Mouse (Mus musculus): ENCODE results near the gene Skp2.
A peak's percentile ranks its signal among the peaks of the same experiment; 100 is the strongest.
"Not testable (repeated sequence)": the region's sequence is repeated elsewhere in the genome, so short reads cannot be mapped to it uniquely, and the experiment has no call there.

Gene Skp2

DNA sequence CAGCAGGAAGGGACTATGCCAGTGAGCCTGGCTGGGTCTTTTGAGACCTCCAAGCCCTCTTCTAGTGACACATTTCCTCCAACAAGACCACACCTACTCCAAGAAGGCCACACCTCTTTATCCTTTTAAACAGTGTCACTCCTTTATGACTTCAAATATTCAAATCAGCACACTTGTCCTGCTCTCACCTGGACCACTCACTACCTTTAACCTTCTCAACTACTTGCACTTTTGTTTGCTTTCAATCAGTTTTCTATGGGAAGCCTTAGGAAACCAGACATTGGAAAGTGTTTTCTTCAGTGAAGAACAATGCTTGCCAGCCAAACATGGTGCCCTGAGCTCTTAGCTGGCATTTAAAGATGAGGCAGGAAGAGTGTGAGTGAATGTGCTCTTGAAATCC is at the start of gene Skp2:
Gene Skp2, minus strand, starts transcription at position 101 of the 400 bp plus-strand sequence.
- no peak for DNase-seq

DNA sequence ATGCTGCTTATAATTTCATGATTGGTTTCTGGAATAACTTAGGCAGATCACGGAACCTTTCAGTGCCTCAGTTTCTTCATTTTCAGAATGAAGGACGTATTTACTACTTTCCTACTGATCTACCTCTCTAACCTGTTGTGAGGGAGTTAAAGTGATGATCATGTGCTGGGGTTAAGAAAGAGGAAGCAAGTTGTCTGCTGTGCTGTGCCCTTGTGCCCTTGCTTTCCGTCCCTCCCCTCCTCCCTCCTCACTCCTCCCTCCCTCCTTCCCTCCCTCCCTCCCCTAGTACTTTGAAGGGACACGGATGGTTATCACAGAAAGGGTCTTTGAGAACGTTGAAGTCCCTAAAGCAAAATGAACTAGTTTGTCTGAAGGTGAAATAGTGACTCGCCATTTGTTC is 43.2 kb upstream of the Skp2 start:
- DNase-seq = no peak

DNA sequence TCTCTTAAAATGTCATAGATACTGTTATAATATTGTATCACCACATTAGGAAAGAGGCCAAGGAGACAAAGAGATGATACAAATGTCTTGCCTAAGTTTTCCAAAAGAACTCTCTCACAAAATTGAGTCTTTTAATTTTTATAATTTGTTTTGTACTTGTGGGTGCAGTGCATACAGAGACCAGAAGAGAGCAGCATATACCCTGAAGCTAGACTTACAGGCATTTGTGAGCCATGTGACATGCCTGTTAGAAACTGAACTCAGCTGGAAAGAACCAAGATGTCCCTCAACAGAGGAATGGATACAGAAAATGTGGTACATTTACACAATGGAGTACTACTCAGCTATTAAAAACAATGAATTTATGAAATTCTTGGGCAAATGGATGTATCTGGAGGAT is 37.5 kb upstream of the Skp2 start:
- not testable (repeated sequence) for DNase-seq

DNA sequence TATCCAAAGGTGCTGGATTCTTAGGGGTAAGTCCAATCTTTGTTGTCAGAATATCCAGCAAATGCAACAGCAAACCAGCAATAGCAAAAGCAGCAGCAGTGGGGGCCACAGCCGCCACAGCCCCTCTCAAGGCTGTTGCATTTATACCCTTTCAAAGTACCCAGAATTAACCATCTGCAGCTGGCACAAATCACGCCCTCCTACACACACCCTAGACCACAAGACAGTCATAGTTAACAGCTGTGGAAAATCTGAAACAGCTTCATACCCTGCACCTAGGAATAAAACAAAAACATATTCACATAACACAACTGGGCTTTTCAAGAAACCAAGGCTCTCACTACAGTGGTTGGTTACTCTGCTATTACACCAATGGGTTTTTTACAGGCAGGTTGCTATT is 34.6 kb upstream of the Skp2 start:
- no peak for DNase-seq

DNA sequence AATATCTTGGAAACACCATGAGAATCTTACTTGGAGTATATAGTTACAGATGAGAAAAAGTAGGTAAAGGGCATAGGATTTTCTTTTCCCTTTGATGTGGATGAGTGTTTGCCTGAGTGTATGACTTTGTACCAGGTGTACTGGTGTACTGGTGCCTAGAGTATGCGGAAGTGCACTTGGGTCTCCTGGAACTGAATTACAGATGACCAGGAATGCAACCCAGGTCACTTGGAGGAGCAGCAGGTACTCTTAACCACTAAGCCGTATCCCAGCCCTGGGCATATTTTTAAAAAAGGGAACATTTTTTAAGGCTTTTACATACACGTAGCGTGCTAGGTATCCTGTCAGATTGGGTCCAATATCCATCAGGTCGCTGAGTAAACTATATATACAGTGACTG is 28.8 kb upstream of the Skp2 start:
- DNase-seq = no peak

DNA sequence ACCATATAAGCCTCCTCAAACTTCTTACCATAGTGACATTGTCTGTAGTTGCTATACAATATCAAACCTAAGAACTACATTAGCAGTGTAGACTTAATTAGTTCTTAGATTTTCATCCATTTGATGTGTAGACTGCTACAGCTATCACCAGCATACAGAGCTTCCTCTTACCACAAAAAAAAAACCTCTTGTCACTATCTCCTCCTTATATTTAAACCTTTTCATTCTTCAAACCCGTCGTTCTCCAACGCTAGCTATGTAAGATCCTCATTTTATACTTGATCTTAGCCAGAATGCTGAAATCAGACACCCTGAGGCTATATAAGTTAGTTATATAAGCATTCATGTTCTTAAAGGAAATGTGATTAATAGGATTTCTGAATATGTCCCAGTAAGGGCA is 21.8 kb upstream of the Skp2 start:
- DNase-seq = no peak

DNA sequence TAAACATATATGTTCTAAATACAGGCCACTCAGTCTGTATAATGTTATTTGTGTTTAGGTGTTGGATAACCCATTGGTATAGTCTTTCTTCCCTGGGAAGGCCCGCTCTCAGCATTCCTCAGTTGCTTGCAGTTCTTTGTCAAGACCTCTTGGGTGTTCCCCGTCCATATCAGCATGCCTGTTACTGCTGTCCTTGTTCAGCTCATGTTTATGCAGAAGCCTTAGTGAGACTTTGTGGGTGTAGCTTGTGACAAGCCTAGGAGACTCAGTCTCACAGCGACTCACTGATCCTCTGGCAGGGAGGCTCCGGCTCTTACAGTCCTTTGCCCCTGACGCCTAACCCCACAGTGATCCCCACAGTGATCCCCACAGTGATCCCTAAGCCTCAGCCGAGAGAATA is 8.9 kb upstream of the Skp2 start:
- no peak for DNase-seq

DNA sequence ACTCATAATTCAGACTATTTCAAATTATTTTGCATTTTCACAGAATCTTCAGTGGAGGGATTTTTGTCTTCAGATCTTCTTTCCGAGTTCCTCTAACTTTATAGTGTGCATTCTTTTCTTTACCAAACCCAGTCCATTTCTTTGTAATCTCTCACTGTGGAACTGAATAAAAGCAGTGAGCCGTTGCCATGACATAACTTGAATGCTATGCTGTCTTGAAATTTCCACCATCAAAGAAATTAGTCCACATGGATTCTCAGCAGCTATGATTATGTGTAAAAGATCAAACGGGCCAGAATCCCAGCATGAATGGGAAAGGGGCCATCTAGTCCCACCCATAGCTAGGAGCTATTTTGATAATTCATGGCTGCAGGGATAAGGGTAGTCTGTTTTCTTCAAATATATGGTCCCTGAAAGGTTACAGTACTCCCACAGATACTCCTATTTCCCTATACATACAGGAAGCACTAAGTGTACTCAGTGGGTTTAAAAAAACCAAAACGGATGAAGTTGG is 7.4 kb upstream of the Skp2 start:
- no peak for DNase-seq

DNA sequence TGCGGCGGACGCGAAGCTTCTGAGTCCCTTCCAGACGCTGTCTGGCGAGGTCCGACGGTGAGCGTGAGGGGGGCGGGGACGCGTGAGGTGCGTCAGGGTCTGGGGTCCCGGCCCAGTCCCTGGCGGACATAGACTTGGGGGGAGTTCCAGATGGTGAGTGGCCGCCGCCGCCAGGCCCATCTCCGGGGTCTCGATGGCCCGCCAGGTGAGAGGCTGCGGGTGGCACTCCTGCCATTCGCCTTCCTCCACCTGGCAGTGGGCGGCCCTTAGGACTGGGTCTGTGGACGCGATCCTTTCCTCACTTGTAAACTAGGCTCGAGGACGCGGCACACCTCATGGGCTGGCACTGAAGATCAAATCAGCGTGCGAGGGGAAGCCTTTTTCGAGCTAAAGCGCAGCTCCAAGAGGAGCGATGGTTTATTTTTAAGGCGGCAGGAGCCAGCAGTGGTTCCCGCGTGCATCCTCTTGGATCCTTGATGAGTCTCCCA is 14.5 kb downstream of the Skp2 start:
- peak; percentile 60 for DNase-seq

DNA sequence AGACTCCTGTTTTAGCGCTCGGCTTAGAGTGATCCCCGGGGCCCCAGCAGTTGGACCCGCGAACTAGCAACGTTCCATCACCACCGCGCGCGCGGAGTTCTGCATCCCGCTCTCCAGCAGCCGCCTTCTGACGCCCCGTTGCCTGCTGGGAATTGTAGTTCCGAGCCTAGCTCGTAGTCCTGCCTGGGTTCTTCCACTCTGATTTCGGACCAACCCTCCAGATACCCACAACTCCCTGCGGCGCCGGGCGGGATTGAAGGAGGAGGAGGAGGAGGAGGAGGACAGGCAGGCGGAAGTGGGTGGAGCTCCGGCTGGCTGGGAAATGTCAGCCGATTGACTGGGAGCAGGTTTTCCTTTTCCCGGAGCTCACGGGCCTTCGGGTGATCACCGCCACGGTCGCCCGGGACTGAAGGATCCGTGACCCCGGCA is 15.0 kb downstream of the Skp2 start, which contains the start of gene Lmbrd2:
Gene Lmbrd2, plus strand, starts transcription at position 299 of the 429 bp plus-strand sequence.
- peak; percentile 97 for DNase-seq

DNA sequence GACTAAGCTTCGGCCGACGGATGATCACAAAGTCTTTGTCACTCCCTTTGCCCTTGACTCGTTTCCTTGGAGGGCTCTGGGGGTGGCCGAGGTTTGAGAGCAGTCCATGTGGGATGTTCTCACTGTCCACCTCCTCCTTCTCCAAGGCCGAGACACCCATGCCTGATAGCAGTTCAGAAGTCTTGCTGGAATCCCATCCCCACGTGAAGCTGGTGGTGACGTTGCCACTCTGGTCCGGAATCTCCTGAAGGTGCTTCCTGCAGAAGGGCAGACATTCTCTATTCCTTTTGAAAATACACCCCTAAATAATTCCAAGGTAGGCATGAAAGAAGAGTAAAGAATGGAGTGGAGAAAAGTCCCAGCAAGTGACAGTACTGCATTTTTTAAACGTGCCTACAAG is 15.8 kb downstream of the Skp2 start:
- DNase-seq = no peak

DNA sequence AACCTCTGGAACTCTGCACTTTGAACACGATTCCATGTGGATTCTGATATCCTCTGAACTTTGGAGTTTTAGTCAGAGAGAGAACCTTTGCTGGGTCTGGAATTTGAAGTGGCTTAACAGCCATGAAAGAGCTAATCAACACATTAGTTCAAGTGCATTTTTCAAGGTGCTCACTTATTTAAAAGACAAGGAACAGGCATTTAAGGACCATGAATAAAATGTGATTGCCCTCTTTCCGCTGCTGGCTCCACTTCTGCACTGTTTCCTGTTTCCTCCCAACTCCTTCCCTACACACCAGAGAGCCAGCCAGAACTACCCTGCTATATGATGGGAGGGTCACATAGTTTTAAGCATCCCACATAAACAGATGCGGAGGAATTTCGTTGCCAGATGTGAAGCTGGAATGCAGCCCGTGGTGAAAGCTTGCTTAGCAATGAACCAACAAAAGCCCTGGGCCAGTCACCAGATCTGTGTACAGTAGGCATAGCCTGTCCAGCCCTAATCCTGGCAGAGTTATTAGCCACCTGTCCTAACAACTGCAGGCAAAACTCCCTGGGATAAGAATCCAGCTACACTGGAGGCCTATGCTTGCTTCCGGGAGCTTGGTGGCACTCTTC is 20.2 kb downstream of the Skp2 start:
- DNase-seq = no peak

DNA sequence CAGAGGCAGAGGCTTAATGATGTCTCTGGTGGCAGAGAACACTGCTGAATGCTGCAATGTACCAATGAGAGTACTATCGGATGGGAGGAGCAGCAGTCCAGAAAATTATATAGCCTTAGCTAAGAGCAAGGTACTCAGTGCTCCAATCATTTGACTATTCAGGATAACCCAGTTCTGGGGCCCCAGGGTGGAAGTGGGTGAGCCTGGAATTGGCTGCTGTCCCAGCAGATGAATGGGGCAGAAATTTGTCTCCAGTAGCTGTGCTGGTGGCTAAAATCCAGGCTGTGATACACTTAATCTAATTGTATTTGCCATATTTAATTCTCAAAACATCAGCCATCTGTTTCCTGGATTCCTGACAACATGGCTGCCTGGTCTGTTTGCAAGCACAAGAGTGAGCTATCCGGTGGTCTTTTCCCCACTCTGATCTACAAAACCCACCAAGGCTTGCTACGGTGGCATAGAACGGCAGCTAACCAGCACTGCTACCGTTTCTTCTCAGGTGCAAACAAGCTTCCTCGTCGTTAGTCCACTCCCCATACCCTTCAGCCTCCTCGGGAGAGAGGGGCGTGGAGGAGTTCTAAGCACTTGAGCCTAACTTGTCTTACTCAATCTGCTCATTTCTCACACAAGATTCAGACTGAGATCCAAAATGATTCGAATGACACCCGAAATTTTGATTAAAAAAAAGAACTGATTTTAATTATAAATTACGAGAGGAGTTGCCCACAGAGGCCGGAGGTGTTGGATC is 22.4 kb downstream of the Skp2 start:
- DNase-seq = no peak

DNA sequence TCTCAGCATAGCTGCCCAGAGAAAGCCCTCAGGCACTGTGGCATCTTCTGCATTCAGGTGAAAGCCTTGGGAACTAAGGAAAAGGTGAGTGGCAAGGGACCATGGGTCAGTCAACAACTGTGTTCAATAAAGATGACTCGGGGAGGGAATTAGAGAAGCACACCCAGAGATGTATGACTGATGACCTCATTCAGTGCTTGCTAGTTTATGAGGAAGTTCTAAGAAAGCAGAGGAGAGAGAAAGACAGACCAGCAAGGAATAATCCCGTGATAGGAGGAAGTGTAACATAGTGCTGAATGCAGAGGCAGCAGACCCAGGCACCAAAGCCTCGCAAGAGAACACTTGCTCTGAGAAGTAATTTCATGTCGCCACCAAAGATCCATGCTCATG is 23.7 kb downstream of the Skp2 start:
- no peak for DNase-seq

DNA sequence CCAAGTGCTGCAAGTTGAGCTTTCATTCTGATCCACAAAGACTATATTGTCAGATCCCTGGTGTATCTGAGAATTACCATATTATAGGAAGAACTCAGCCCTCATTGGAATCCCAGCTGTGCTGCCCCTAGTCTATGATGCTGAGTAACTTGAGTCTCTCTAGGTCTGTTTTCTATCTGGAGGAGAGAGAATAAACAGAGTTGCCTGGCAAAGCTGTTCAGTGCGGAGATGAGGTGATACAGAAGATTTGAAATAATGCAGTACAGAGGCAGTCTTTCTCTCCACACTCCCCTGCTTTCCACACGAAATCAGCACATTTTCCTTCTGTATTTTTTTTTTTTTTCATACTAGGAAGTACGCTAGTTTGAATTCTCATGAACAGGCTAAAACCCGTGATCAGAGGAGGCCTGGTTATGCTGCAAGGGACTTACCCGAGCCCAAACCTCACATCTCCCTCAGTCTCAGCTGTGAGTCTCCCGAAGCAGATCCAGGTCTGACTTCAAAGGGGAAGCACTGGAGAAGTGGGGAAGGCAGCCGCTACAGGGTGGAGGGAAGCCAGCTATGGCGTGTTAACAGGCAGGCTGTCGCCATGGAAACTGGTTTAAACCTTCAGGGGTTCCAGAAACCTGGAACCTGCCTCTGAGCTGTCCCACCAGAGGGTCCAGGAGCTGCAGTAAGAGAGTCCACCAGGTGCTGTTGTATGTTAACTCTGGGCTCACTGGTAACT is 24.3 kb downstream of the Skp2 start:
- peak; percentile 27 for DNase-seq

DNA sequence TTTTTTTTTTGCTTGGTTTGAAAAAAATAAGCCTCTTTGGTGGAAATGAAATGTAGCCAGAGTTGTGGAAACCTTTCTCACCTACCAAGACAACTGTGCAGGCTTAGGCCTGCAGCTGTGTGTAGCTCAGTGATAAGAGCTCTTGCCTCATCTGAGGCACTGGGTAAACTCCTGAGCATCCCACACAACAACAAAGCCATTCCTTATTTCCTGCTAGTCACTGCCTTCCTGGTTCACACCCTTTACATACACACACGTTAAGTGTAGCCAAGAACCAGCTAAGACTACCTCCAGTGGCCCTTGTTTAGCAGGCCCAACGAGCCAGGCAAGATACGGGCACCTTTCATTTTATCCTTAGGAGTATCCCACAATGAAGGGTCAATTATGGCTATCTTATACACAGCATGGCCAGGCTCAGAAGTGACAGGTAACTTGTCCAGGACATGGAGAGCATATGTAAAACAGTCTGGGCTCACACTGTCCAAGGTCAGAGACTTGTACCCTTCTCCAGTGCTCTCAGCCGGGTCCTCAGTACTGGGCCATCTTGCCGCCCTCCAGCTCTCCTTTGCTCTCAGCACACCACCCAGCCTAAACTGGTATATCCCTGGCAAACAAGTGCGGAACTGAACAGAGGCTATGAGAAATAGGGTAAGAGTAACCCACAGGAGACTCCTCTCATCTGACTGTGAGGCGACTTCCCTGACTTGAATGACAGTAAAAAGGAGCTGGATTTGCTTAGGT is 28.0 kb downstream of the Skp2 start:
- DNase-seq = no peak

DNA sequence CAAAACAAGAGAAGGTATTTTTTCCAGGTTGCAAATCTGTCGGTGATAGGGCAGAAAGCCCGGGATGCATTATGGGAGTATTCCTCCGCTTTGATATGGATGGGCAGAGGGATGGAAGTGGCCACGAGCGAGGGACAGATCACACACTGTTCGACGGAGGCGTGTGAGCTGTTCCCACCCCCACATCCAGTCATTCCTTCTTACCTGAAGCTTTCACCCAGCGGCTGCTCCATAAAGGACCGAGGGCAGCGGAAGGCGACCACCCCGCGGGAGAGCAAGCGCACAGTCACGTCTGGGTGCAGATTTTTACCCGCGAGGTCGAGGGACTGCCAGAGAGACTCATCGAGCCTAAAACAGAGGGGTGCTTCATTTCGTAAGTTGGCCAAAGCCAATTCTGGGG is 30.4 kb downstream of the Skp2 start:
- DNase-seq = no peak

DNA sequence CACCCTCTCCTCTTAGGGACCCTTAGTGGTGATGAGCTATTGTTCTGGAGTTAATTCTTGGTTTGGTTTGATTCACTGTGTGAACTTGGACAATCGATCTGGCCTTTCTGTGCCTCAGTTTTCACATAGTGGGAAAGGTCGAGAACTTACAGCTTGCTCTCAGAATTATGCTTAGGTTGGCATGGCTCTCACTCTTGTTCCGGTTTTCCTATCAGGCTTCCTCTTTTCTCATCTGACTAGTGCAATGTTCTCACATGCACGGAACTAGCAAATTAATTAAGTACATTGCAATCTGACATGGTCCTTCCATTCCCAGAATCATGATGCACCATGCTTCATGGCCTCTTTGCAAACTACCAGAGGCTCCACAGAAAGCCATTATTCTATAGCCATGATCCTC is 32.2 kb downstream of the Skp2 start:
- DNase-seq = no peak

DNA sequence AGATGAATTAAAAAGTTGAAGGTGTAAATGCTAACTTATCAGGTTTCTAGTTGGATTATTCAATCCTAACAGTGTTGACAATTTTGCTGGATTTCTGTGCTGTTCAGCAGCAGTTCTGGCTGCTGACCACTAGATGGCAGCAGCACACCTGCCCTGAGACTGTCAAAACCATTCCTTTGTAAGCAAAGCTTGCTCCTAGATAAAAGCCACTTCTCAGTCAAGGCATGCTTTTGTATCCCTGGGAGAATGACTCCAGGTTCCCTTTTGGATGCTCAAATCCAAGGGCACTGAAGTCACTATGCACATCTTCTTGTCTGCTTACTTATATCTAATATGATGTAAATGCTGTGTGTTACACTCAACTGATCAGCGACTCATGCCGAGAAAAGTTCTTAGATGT is 35.1 kb downstream of the Skp2 start:
- DNase-seq = peak; percentile 27

DNA sequence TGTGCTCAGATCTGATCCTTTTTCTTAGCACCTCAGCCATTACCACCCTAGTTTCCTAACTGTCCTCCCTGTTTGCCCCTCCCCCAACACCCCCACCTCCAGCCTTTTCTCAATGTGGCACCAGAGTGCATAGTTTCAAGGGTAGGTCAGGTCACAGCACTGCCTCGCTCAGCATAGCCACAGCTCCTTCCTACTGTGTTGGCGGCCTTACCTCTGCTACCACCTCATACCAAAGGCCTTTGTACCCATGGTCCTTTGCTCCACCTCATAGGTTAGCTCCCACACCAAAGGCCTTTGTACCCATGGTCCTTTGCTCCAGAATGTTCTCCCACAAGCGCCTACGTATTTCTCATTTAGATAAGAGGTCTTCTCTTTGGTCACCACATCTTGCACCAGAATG is 36.4 kb downstream of the Skp2 start:
- DNase-seq = no peak

DNA sequence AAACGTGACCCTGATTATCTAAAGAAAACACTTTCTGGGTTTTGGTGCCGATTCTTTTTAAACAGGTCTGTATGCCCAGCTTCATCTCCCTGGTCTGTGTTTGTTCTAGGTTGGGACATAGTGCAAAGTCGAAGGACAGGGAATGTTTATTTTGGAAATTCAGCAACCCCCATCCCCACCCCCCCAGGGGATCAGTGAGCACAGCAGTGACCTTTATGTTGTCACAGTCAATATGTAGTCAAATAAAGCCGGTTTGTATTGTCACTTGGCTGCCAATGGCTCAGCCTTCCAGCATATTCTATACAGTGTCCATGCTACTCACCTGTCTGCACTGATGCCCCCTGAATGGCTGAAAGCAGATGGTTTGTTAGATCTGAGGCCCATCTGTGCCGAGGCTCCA is 40.6 kb downstream of the Skp2 start:
- no peak for DNase-seq

DNA sequence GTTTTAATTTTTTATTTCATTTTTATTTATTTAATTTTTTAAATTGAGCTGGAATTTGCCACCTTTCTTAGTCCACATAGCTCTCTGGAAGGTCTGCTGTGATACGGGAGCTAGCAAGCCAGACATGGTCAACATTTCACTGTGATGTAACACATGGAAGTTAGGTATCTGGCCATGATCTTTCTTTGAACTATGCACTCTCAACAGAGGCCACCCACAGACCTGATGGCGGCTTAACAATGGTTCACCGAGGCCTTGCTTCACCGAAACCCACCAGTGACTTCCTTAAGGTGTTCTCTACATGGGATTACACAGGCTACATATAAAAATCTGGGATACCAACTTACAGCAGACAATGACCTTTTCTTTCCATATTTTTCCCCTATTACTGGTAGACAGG is 41.1 kb downstream of the Skp2 start:
- DNase-seq = no peak

DNA sequence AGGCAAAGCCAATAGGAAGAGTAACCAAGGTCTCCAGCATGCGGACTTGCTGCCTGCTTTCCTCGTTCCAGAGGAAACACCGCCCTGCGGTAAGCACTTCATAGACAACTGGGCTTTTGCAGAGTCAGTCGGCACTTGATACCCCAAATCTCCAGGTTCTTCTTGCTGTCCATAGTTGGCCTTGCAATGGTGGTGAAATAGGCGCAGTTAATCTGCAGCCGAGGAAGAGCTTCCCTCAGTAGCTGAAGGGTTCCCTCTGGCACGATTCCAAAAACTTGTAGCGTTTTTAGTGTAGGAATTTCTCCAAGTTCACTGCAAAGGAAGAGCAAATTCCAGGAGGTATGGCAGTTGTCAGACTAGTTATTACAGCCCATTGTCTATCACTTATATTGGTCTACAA is 41.7 kb downstream of the Skp2 start:
- DNase-seq = no peak
